Mouse (Mus musculus): ENCODE measurements around the gene Gm5965. TPM values are rescaled to one million over a fixed set of nuclear protein-coding genes. Genes with fewer than 3 reads are reported as not detected.

The Gm5965 gene
- polyA plus RNA-seq (2014; fragmentation: Illumina TruSeq; extraction: RNeasy Lipid Tissue Mini Kit (QIAGEN cat#74804); ENCODE audit: low replicate concordance), result not detected

GRCm38 (mm10) chr16:88777596-88777995 is at the start of gene Gm5965:
Gene Gm5965, plus strand, starts transcription at chr16:88777896.

GRCm38 (mm10) chr16:88728812-88729275 is 48.9 kb upstream of the Gm5965 start, which contains the start of gene Krtap13-1:
Gene Krtap13-1, plus strand, starts transcription at chr16:88728862.

GRCm38 (mm10) chr16:88751535-88751934 is 26.2 kb upstream of the Gm5965 start, which contains the start of gene Krtap13:
Gene Krtap13, minus strand, starts transcription at chr16:88751635.

GRCm38 (mm10) chr16:88758547-88758946 is 19.1 kb upstream of the Gm5965 start, which contains the start of gene 2310034C09Rik:
Gene 2310034C09Rik, plus strand, starts transcription at chr16:88758847.

GRCm38 (mm10) chr16:88774106-88774505 is 3.6 kb upstream of the Gm5965 start, which contains the start of gene 2310057N15Rik:
Gene 2310057N15Rik, minus strand, starts transcription at chr16:88774206.

GRCm38 (mm10) chr16:88811827-88812226 is 34.1 kb downstream of the Gm5965 start, which contains the start of gene Gm20741:
Gene Gm20741, minus strand, starts transcription at chr16:88812220.

GRCm38 (mm10) chr16:88820066-88820465 is 42.4 kb downstream of the Gm5965 start, which contains the start of gene Krtap15:
Gene Krtap15, plus strand, starts transcription at chr16:88820215.

GRCm38 (mm10) chr16:88826095-88826652 is 48.5 kb downstream of the Gm5965 start, which contains the start of gene Krtap14:
Gene Krtap14, minus strand, starts transcription at chr16:88826145.

Other genes with a start within 250 kb of the Gm5965 start
- 3.4 TPM for gene Cldn8, start 214.7 kb upstream of the Gm5965 start, polyA plus RNA-seq (2014; fragmentation: Illumina TruSeq; extraction: RNeasy Lipid Tissue Mini Kit (QIAGEN cat#74804); ENCODE audit: low replicate concordance)
- gene Krtap24-1, start 165.6 kb upstream of the Gm5965 start, polyA plus RNA-seq (2014; fragmentation: Illumina TruSeq; extraction: RNeasy Lipid Tissue Mini Kit (QIAGEN cat#74804); ENCODE audit: low replicate concordance), result not detected
- not detected for gene 2310079G19Rik, start 150.2 kb upstream of the Gm5965 start, polyA plus RNA-seq (2014; fragmentation: Illumina TruSeq; extraction: RNeasy Lipid Tissue Mini Kit (QIAGEN cat#74804); ENCODE audit: low replicate concordance)
- not detected for gene Krtap26-1, start 130.1 kb upstream of the Gm5965 start, polyA plus RNA-seq (2014; fragmentation: Illumina TruSeq; extraction: RNeasy Lipid Tissue Mini Kit (QIAGEN cat#74804); ENCODE audit: low replicate concordance)
- gene Krtap27-1, start 106.2 kb upstream of the Gm5965 start, polyA plus RNA-seq (2014; fragmentation: Illumina TruSeq; extraction: RNeasy Lipid Tissue Mini Kit (QIAGEN cat#74804); ENCODE audit: low replicate concordance), result not detected
- not detected for gene 2310061N02Rik, start 69.9 kb upstream of the Gm5965 start, polyA plus RNA-seq (2014; fragmentation: Illumina TruSeq; extraction: RNeasy Lipid Tissue Mini Kit (QIAGEN cat#74804); ENCODE audit: low replicate concordance)
- gene Krtap13-1, start 49.0 kb upstream of the Gm5965 start, polyA plus RNA-seq (2014; fragmentation: Illumina TruSeq; extraction: RNeasy Lipid Tissue Mini Kit (QIAGEN cat#74804); ENCODE audit: low replicate concordance), result not detected
- gene Krtap13, start 26.3 kb upstream of the Gm5965 start, polyA plus RNA-seq (2014; fragmentation: Illumina TruSeq; extraction: RNeasy Lipid Tissue Mini Kit (QIAGEN cat#74804); ENCODE audit: low replicate concordance), result not detected
- gene 2310034C09Rik, start 19.0 kb upstream of the Gm5965 start, polyA plus RNA-seq (2014; fragmentation: Illumina TruSeq; extraction: RNeasy Lipid Tissue Mini Kit (QIAGEN cat#74804); ENCODE audit: low replicate concordance), result not detected
- not detected for gene 2310057N15Rik, start 3.7 kb upstream of the Gm5965 start, polyA plus RNA-seq (2014; fragmentation: Illumina TruSeq; extraction: RNeasy Lipid Tissue Mini Kit (QIAGEN cat#74804); ENCODE audit: low replicate concordance)
- not detected for gene Gm20741, start 34.3 kb downstream of the Gm5965 start, polyA plus RNA-seq (2014; fragmentation: Illumina TruSeq; extraction: RNeasy Lipid Tissue Mini Kit (QIAGEN cat#74804); ENCODE audit: low replicate concordance)
- gene Krtap15, start 42.3 kb downstream of the Gm5965 start, polyA plus RNA-seq (2014; fragmentation: Illumina TruSeq; extraction: RNeasy Lipid Tissue Mini Kit (QIAGEN cat#74804); ENCODE audit: low replicate concordance), result not detected
- not detected for gene Krtap14, start 48.2 kb downstream of the Gm5965 start, polyA plus RNA-seq (2014; fragmentation: Illumina TruSeq; extraction: RNeasy Lipid Tissue Mini Kit (QIAGEN cat#74804); ENCODE audit: low replicate concordance)
- gene Krtap19-1, start 91.5 kb downstream of the Gm5965 start, polyA plus RNA-seq (2014; fragmentation: Illumina TruSeq; extraction: RNeasy Lipid Tissue Mini Kit (QIAGEN cat#74804); ENCODE audit: low replicate concordance), result not detected
- not detected for gene Krtap19-2, start 96.4 kb downstream of the Gm5965 start, polyA plus RNA-seq (2014; fragmentation: Illumina TruSeq; extraction: RNeasy Lipid Tissue Mini Kit (QIAGEN cat#74804); ENCODE audit: low replicate concordance)
- not detected for gene Krtap19-3, start 100.1 kb downstream of the Gm5965 start, polyA plus RNA-seq (2014; fragmentation: Illumina TruSeq; extraction: RNeasy Lipid Tissue Mini Kit (QIAGEN cat#74804); ENCODE audit: low replicate concordance)
- gene Krtap19-4, start 107.2 kb downstream of the Gm5965 start, polyA plus RNA-seq (2014; fragmentation: Illumina TruSeq; extraction: RNeasy Lipid Tissue Mini Kit (QIAGEN cat#74804); ENCODE audit: low replicate concordance), result not detected
- gene Krtap19-5, start 118.6 kb downstream of the Gm5965 start, polyA plus RNA-seq (2014; fragmentation: Illumina TruSeq; extraction: RNeasy Lipid Tissue Mini Kit (QIAGEN cat#74804); ENCODE audit: low replicate concordance), result not detected
- not detected for gene Krtap19-9b, start 154.4 kb downstream of the Gm5965 start, polyA plus RNA-seq (2014; fragmentation: Illumina TruSeq; extraction: RNeasy Lipid Tissue Mini Kit (QIAGEN cat#74804); ENCODE audit: low replicate concordance)
- not detected for gene Krtap16-3, start 185.0 kb downstream of the Gm5965 start, polyA plus RNA-seq (2014; fragmentation: Illumina TruSeq; extraction: RNeasy Lipid Tissue Mini Kit (QIAGEN cat#74804); ENCODE audit: low replicate concordance)
- not detected for gene Krtap22-2, start 232.9 kb downstream of the Gm5965 start, polyA plus RNA-seq (2014; fragmentation: Illumina TruSeq; extraction: RNeasy Lipid Tissue Mini Kit (QIAGEN cat#74804); ENCODE audit: low replicate concordance)
- gene Gm10229, start 237.4 kb downstream of the Gm5965 start, polyA plus RNA-seq (2014; fragmentation: Illumina TruSeq; extraction: RNeasy Lipid Tissue Mini Kit (QIAGEN cat#74804); ENCODE audit: low replicate concordance), result not detected